Mouse (Mus musculus) layer of hippocampus, adult 8-10 months (tissue): ENCODE measurements at regions not wholly inside any gene's neighbourhood (a gene's known extent, or its start where the extent isn't known, plus 50 kb on each side); places are given as distances from the start of the nearest gene placed in this dataset.

Experiments
- DNase-seq, 2 experiments: peaks; one replicate each; pipeline ENCODE4 v3.0.0; 2022; ENCODE audit warnings: low spot score in 2 of 2

GRCm38 (mm10) chr14:9192122-9192769 lies 526.2 kb upstream of the 4930452B06Rik start:
- no peak for DNase-seq

- DNase-seq, result no peak
Observed at GRCm38 (mm10) chr14:9191664-9192063, 525.6 kb upstream of the 4930452B06Rik start.

GRCm38 (mm10) chr14:9161336-9161735 lies 495.3 kb upstream of the 4930452B06Rik start:
- DNase-seq, result no peak

DNA sequence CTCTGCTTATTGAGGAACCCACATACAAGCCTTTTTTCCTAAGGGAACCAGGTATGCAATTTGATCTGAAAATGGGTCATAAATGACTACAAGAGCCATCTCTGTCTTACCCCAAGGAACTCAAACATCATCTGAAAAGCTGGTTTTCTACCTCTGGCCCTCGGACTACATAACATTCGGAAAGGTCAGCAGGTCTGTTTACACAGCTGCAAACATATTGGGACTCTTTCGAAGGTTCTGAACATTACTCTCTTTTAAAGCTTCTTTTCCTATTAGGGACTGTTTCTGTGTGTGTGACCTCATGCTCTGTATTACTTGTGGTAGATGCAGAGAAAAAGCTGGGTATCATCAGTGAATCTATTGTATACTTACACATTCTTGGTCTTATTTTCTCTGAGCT lies 491.9 kb upstream of the 4930452B06Rik start:
- no peak for DNase-seq

- DNase-seq, result no peak
Observed at GRCm38 (mm10) chr14:9150841-9151240, 484.8 kb upstream of the 4930452B06Rik start.

GRCm38 (mm10) chr14:9146595-9147219 lies 480.7 kb upstream of the 4930452B06Rik start:
- DNase-seq, result no peak

GRCm38 (mm10) chr14:9105708-9106107 lies 439.7 kb upstream of the 4930452B06Rik start:
- DNase-seq, result no peak

GRCm38 (mm10) chr14:9089625-9090326 lies 423.7 kb upstream of the 4930452B06Rik start:
- no peak for DNase-seq

- no peak for DNase-seq
Observed at GRCm38 (mm10) chr14:9087103-9087502, 421.1 kb upstream of the 4930452B06Rik start.

- DNase-seq, result no peak
Observed at GRCm38 (mm10) chr14:9079632-9080031, 413.6 kb upstream of the 4930452B06Rik start.

DNA sequence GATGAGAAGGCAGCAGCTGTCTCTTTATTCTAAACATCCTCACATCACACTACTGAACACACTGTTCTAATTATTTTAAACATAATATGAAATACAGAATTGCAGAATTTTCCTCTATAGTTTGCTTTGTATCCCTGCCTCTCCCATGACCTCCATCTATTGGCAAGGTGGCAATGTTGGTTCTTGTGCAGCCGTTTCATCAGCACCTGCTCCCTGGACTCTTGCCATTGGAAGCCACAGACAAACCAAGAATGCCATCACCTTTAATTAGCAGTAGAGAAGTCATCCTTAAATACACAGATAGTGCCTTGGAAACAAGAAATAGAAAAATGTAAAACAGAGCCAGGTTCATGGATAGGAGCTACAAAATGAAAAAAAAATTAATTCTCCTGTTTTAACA lies 413.0 kb upstream of the 4930452B06Rik start:
- DNase-seq, result no peak

GRCm38 (mm10) chr14:9071176-9071575 lies 405.1 kb upstream of the 4930452B06Rik start:
- DNase-seq, result no peak

DNA sequence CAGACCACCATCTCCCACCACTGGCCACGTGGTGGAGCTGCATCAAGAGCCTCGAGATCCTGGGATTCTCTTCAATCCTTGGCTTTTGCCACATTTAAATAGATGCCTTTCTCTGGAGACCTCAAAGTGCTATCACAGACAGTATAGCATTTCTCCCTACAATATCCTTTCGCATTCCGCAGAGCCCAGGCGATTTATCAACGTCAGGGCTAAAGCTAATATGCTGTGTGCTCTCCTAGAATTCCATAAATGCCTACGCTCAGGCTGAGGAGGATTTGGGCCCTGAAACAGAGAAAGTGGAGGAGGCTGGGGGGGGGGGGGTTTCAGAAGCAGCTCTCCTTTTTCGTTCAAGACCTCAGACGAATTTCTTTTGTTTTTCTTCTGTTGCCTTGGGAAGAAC lies 394.0 kb upstream of the 4930452B06Rik start:
- no peak for DNase-seq

GRCm38 (mm10) chr14:9028811-9029210 lies 362.8 kb upstream of the 4930452B06Rik start:
- no peak for DNase-seq

- DNase-seq, result no peak
Observed at GRCm38 (mm10) chr14:9015826-9016225, 349.8 kb upstream of the 4930452B06Rik start.

- no peak for DNase-seq
Observed at GRCm38 (mm10) chr14:9003034-9003433, 337.0 kb upstream of the 4930452B06Rik start.

GRCm38 (mm10) chr14:9000408-9001092 lies 334.5 kb upstream of the 4930452B06Rik start:
- DNase-seq, result no peak

- DNase-seq, result no peak
Observed at GRCm38 (mm10) chr14:8999815-9000214, 333.8 kb upstream of the 4930452B06Rik start.

GRCm38 (mm10) chr14:8993421-8993820 lies 327.4 kb upstream of the 4930452B06Rik start:
- DNase-seq, result no peak

GRCm38 (mm10) chr14:8985086-8985793 lies 319.2 kb upstream of the 4930452B06Rik start:
- DNase-seq, result no peak

DNA sequence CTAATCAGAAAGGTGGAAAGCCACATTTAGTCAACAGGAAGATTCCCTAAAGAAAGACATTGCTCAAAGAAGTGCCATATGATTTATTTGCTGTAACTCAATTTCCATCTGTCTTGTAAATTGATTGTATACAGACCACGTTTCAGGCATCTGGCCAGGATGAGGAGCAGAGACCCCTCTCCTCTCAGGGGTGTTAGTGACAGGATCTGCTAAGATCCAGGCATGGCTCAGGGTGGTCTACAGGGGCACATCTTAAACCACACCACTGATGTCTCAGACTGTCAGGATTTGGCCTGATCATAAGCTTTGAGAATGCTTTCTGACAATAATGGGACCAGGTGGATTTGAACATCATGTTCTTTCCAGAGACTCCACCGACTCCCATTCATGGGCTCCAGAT lies 295.5 kb upstream of the 4930452B06Rik start:
- no peak for DNase-seq
